Mouse (Mus musculus) limb, embryonic 13.5 days (tissue): ENCODE measurements around the gene Phldb3. TPM values are rescaled to one million over a fixed set of nuclear protein-coding genes. Genes with fewer than 3 reads are reported as not detected.

Source experiments
- ATAC-seq: fragments of 200-750 bp; cut with Nextera tagmentation; 2 replicates; pipeline ENCODE4 v1.8.0; 2017; ENCODE audit warnings: low read depth, moderate number of reproducible peaks, moderate TSS enrichment; ENCODE audit not compliant: low FRiP score
- H3K27ac ChIP-seq: fragments of 300-500 bp; sonication (generic); 2 replicates; pipeline ENCODE4 v1.5.1; 2015; ENCODE audit warnings: inconsistent platforms, mild to moderate bottlenecking, moderate library complexity
- H3K27me3 ChIP-seq: fragments of 300-500 bp; sonication (generic); 2 replicates; pipeline ENCODE4 v1.6.1; 2015; ENCODE audit warnings: mild to moderate bottlenecking, inconsistent platforms
- H3K36me3 ChIP-seq: fragments of 300-500 bp; sonication (generic); 2 replicates; pipeline ENCODE4 v1.6.1; 2015; ENCODE audit warnings: inconsistent platforms, mild to moderate bottlenecking, moderate library complexity
- H3K4me1 ChIP-seq: fragments of 300-500 bp; sonication (generic); 2 replicates; pipeline ENCODE4 v1.6.1; 2015; ENCODE audit warnings: inconsistent platforms
- H3K4me2 ChIP-seq: fragments of 300-500 bp; sonication (generic); replicated peaks from 2 replicates; pipeline ENCODE4 v1.6.1; 2015; ENCODE audit warnings: inconsistent platforms, mild to moderate bottlenecking, moderate library complexity
- H3K4me3 ChIP-seq: fragments of 300-500 bp; sonication (generic); 2 replicates; pipeline ENCODE4 v1.5.1; 2015; ENCODE audit warnings: moderate library complexity, mild to moderate bottlenecking, inconsistent platforms
- H3K9ac ChIP-seq: fragments of 300-500 bp; sonication (generic); 2 replicates; pipeline ENCODE4 v1.6.1; 2015; ENCODE audit warnings: mild to moderate bottlenecking, inconsistent platforms
- H3K9me3 ChIP-seq: fragments of 300-500 bp; sonication (generic); 2 replicates; pipeline ENCODE4 v1.6.1; 2016; ENCODE audit warnings: inconsistent platforms
- WGBS: fragments of 180-500 bp; shearing (Covaris S2); methylation state at CpG from one replicate; pipeline ENCODE4 v1.1.7; 2015; 5-methylcytosine and 5-hydroxymethylcytosine counted together
- polyA plus RNA-seq: library from polyadenylated mRNA; unstranded; fragments of >200 nt; fragmentation: Nextera tagmentation; extraction: Ambion mirVana; gene quantifications from 2 replicates; pipeline ENCODE4 v1.2.1, GENCODE M21; 2015

Phldb3 gene
- 0.24 and 0.34 TPM in 2 replicates for polyA plus RNA-seq

GRCm38 (mm10) chr7:24610144-24610878 lies at the start of gene Phldb3:
Gene Phldb3 (plus strand): TSS chr7:24610763.
- ATAC-seq = 0 out of 2 replicates have a peak, but pooled peaks have one; percentile 38
- H3K9ac ChIP-seq = peak within 1 kb of the TSS; percentile 48
- H3K4me3 ChIP-seq = peak within 1 kb of the TSS; percentile 42
- no peak within 1 kb of the TSS for H3K27ac ChIP-seq
- peak within 1 kb of the TSS; percentile 63 for H3K4me2 ChIP-seq
- peaks cover 68% of the 10 kb centered on the region for H3K27me3 ChIP-seq
- H3K4me1 ChIP-seq = peaks cover 23% of the 10 kb centered on the region
- peaks cover 13% of the 10 kb centered on the region; the same call in 1 of the 2 replicates for H3K36me3 ChIP-seq
- WGBS = 2% methylated on average over 27 of the region's 27 CpGs
- no peaks in the 10 kb centered on the region for H3K9me3 ChIP-seq

GRCm38 (mm10) chr7:24561450-24561849 lies 49.1 kb upstream of the Phldb3 start:
- Histone ChIP-seq H3K4me1 (no peaks in the 10 kb centered on the region), H3K9me3 (no peaks in the 10 kb centered on the region), H3K4me3 (no peak overlapping the region), H3K27ac (no peak overlapping the region), H3K4me2 (no peak overlapping the region), H3K36me3 (peaks cover 72% of the 10 kb centered on the region), H3K9ac (no peak overlapping the region), H3K27me3 (no peaks in the 10 kb centered on the region)
- ATAC-seq = no peak
- WGBS = 86% methylated on average over 4 of the region's 4 CpGs

GRCm38 (mm10) chr7:24563191-24563836 lies 47.2 kb upstream of the Phldb3 start:
- H3K9ac ChIP-seq = no peak overlapping the region
- no peaks in the 10 kb centered on the region for H3K27me3 ChIP-seq
- H3K36me3 ChIP-seq = peaks cover 80% of the 10 kb centered on the region
- no peak overlapping the region for H3K4me2 ChIP-seq
- no peak for ATAC-seq
- no peaks in the 10 kb centered on the region for H3K4me1 ChIP-seq
- no peaks in the 10 kb centered on the region for H3K9me3 ChIP-seq
- no peak overlapping the region for H3K27ac ChIP-seq
- 89% methylated on average over 8 of the region's 8 CpGs for WGBS
- H3K4me3 ChIP-seq = no peak overlapping the region

- Histone ChIP-seq H3K4me2 (no peak overlapping the region), H3K4me3 (no peak overlapping the region), H3K9ac (no peak overlapping the region), H3K36me3 (peaks cover 84% of the 10 kb centered on the region), H3K4me1 (no peaks in the 10 kb centered on the region), H3K27me3 (no peaks in the 10 kb centered on the region), H3K9me3 (no peaks in the 10 kb centered on the region), H3K27ac (no peak overlapping the region)
- no peak for ATAC-seq
- 89% methylated on average over 4 of the region's 4 CpGs for WGBS
These were observed 46.7 kb upstream of the Phldb3 start for GRCm38 (mm10) chr7:24563837-24564206.

GRCm38 (mm10) chr7:24564607-24565265 lies 45.8 kb upstream of the Phldb3 start:
- H3K27ac ChIP-seq = no peak overlapping the region
- no peaks in the 10 kb centered on the region for H3K27me3 ChIP-seq
- no peaks in the 10 kb centered on the region for H3K4me1 ChIP-seq
- H3K9me3 ChIP-seq = no peaks in the 10 kb centered on the region
- no peak overlapping the region for H3K4me2 ChIP-seq
- H3K9ac ChIP-seq = no peak overlapping the region
- H3K4me3 ChIP-seq = no peak overlapping the region
- ATAC-seq = no peak
- 63% methylated on average over 6 of the region's 6 CpGs for WGBS
- peaks cover 83% of the 10 kb centered on the region for H3K36me3 ChIP-seq

GRCm38 (mm10) chr7:24565627-24566026 lies 44.9 kb upstream of the Phldb3 start:
- WGBS = 95% methylated on average over 11 of the region's 11 CpGs
- ATAC-seq = no peak
- Histone ChIP-seq H3K27ac (no peak overlapping the region), H3K4me3 (no peak overlapping the region), H3K4me1 (no peaks in the 10 kb centered on the region), H3K27me3 (no peaks in the 10 kb centered on the region), H3K9me3 (no peaks in the 10 kb centered on the region), H3K36me3 (peaks cover 83% of the 10 kb centered on the region), H3K4me2 (no peak overlapping the region), H3K9ac (no peak overlapping the region)

- WGBS = 92% methylated on average over 9 of the region's 9 CpGs
- H3K4me2 ChIP-seq = no peak overlapping the region
- H3K9ac ChIP-seq = no peak overlapping the region
- no peak for ATAC-seq
- H3K4me3 ChIP-seq = no peak overlapping the region
- no peak overlapping the region for H3K27ac ChIP-seq
- H3K9me3 ChIP-seq = no peaks in the 10 kb centered on the region
- H3K36me3 ChIP-seq = peaks cover 83% of the 10 kb centered on the region
- no peaks in the 10 kb centered on the region for H3K27me3 ChIP-seq
- H3K4me1 ChIP-seq = no peaks in the 10 kb centered on the region
These were observed 44.4 kb upstream of the Phldb3 start for GRCm38 (mm10) chr7:24566206-24566605.

- Histone ChIP-seq H3K4me3 (no peak overlapping the region), H3K27ac (no peak overlapping the region), H3K9me3 (no peaks in the 10 kb centered on the region), H3K4me1 (no peaks in the 10 kb centered on the region), H3K4me2 (no peak overlapping the region), H3K36me3 (peaks cover 88% of the 10 kb centered on the region), H3K27me3 (no peaks in the 10 kb centered on the region), H3K9ac (no peak overlapping the region)
- WGBS = 87% methylated on average over 4 of the region's 4 CpGs
- ATAC-seq = no peak
These were observed 42.1 kb upstream of the Phldb3 start for GRCm38 (mm10) chr7:24568512-24568911.

- no peak for ATAC-seq
- no peaks in the 10 kb centered on the region for H3K9me3 ChIP-seq
- H3K27ac ChIP-seq = no peak overlapping the region
- H3K36me3 ChIP-seq = peaks cover 83% of the 10 kb centered on the region
- H3K4me2 ChIP-seq = no peak overlapping the region
- H3K4me1 ChIP-seq = no peaks in the 10 kb centered on the region
- 77% methylated on average over 4 of the region's 4 CpGs for WGBS
- no peak overlapping the region for H3K9ac ChIP-seq
- no peak overlapping the region for H3K4me3 ChIP-seq
- H3K27me3 ChIP-seq = no peaks in the 10 kb centered on the region
These were observed 39.5 kb upstream of the Phldb3 start for GRCm38 (mm10) chr7:24571071-24571470.

- no peaks in the 10 kb centered on the region for H3K27me3 ChIP-seq
- H3K27ac ChIP-seq = no peak overlapping the region
- no peak for ATAC-seq
- H3K4me2 ChIP-seq = no peak overlapping the region
- H3K4me3 ChIP-seq = no peak overlapping the region
- no peak overlapping the region for H3K9ac ChIP-seq
- H3K9me3 ChIP-seq = no peaks in the 10 kb centered on the region
- 62% methylated on average over 5 of the region's 5 CpGs for WGBS
- peaks cover 69% of the 10 kb centered on the region for H3K36me3 ChIP-seq
- no peaks in the 10 kb centered on the region for H3K4me1 ChIP-seq
These were observed 38.1 kb upstream of the Phldb3 start for GRCm38 (mm10) chr7:24572455-24572854.

- H3K36me3 ChIP-seq = peaks cover 50% of the 10 kb centered on the region
- no peak overlapping the region for H3K4me3 ChIP-seq
- WGBS = 64% methylated on average over 12 of the region's 12 CpGs
- no peaks in the 10 kb centered on the region for H3K27me3 ChIP-seq
- no peak overlapping the region for H3K4me2 ChIP-seq
- no peak overlapping the region for H3K9ac ChIP-seq
- H3K27ac ChIP-seq = no peak overlapping the region
- H3K9me3 ChIP-seq = no peaks in the 10 kb centered on the region
- no peaks in the 10 kb centered on the region for H3K4me1 ChIP-seq
- no peak for ATAC-seq
These were observed 36.3 kb upstream of the Phldb3 start for GRCm38 (mm10) chr7:24574224-24574796.

- 89% methylated on average over 10 of the region's 10 CpGs for WGBS
- no peak overlapping the region for H3K27ac ChIP-seq
These were observed 32.8 kb upstream of the Phldb3 start for GRCm38 (mm10) chr7:24577811-24578210.

More at GRCm38 (mm10) chr7:24577811-24578210, 32.8 kb upstream of the Phldb3 start:
- Histone ChIP-seq H3K4me1 (no peaks in the 10 kb centered on the region), H3K4me3 (no peak overlapping the region), H3K9me3 (no peaks in the 10 kb centered on the region), H3K9ac (no peak overlapping the region), H3K36me3 (peaks cover 16% of the 10 kb centered on the region), H3K27me3 (no peaks in the 10 kb centered on the region), H3K4me2 (no peak overlapping the region)
- no peak for ATAC-seq
